7 mouse cellular contexts compared by ENCODE assay signal in genomic region chr19:6532656-6533055, GRCm38 (mm10). TPM values are rescaled to one million over a fixed set of nuclear protein-coding genes. Genes with fewer than 3 reads are reported as not detected.
A peak's percentile ranks its signal among the peaks of the same experiment; 100 is the strongest.
DNase-seq lines count a peak whose midpoint lies in the region; ATAC-seq and TF ChIP-seq lines count a peak whose summit lies in the region.

No protein-coding gene starts in this region.

- no peak overlapping the region for H3K9ac ChIP-seq in lung, embryonic 14.5 days
- H3K9ac ChIP-seq in heart, embryonic 12.5 days = no peak overlapping the region
- H3K9ac ChIP-seq in limb, embryonic 15.5 days = no peak overlapping the region

- peak overlapping the region; percentile 79 for H3K4me2 ChIP-seq in lung, embryonic 14.5 days
- H3K4me2 ChIP-seq in heart, embryonic 12.5 days = peak overlapping the region; percentile 84
- peak overlapping the region; percentile 80; the same call in 1 of the 2 replicates for H3K4me2 ChIP-seq in limb, embryonic 15.5 days

- ATAC-seq in lung, embryonic 14.5 days (ENCODE audit: insufficient read depth) = no peak
- ATAC-seq in heart, embryonic 12.5 days (ENCODE audit: insufficient number of reproducible peaks, low FRiP score) = no peak
- ATAC-seq in limb, embryonic 15.5 days (ENCODE audit: insufficient number of reproducible peaks, low FRiP score, low TSS enrichment, low read depth) = no peak

- peaks cover 39% of the 10 kb centered on the region for H3K27me3 ChIP-seq in lung, embryonic 14.5 days (ENCODE audit: insufficient read depth, low read length)
- H3K27me3 ChIP-seq in heart, embryonic 12.5 days (replicated peaks) = peaks cover 83% of the 10 kb centered on the region
- H3K27me3 ChIP-seq in limb, embryonic 15.5 days = peaks cover 77% of the 10 kb centered on the region

- H3K36me3 ChIP-seq in lung, embryonic 14.5 days (ENCODE audit: insufficient read depth) = no peaks in the 10 kb centered on the region
- no peaks in the 10 kb centered on the region for H3K36me3 ChIP-seq in heart, embryonic 12.5 days
- no peaks in the 10 kb centered on the region for H3K36me3 ChIP-seq in limb, embryonic 15.5 days

- H3K27ac ChIP-seq in lung, embryonic 14.5 days (ENCODE audit: low read depth) = no peak overlapping the region
- no peak overlapping the region for H3K27ac ChIP-seq in heart, embryonic 12.5 days (ENCODE audit: poor library complexity, severe bottlenecking)
- H3K27ac ChIP-seq in limb, embryonic 15.5 days = no peak overlapping the region

- 9% methylated on average over 13 of the region's 13 CpGs for WGBS in lung, embryonic 14.5 days
- WGBS in heart, embryonic 12.5 days = 8% methylated on average over 12 of the region's 13 CpGs
- 11% methylated on average over 13 of the region's 13 CpGs for WGBS in limb, embryonic 15.5 days

- no peak for TF ChIP-seq CTCF in lung, embryonic 14.5 days (IDR thresholded peaks at IDR 0.05; ENCODE audit: low read depth)

- H3K4me3 ChIP-seq in lung, embryonic 14.5 days (ENCODE audit: low read depth, low read length) = peak overlapping the region; percentile 39; the same call in 1 of the 2 replicates
- peak overlapping the region; percentile 52 for H3K4me3 ChIP-seq in heart, embryonic 12.5 days
- peak overlapping the region; percentile 44; the same call in 1 of the 2 replicates for H3K4me3 ChIP-seq in limb, embryonic 15.5 days

- no peak for DNase-seq in lung, embryonic 14.5 days
- DNase-seq in lung, postnatal 10 days = no peak
- no peak for DNase-seq in ovary, postnatal 14 days (ENCODE audit: low spot score)
- no peak for DNase-seq in B cell, adult 2 months
- no peak for DNase-seq in ovary, adult 18-20 months (ENCODE audit: low spot score)

- no peaks in the 10 kb centered on the region for H3K4me1 ChIP-seq in lung, embryonic 14.5 days (ENCODE audit: insufficient read depth)
- H3K4me1 ChIP-seq in heart, embryonic 12.5 days (replicated peaks) = peaks cover 29% of the 10 kb centered on the region
- peaks cover 21% of the 10 kb centered on the region for H3K4me1 ChIP-seq in limb, embryonic 15.5 days

- no peaks in the 10 kb centered on the region for H3K9me3 ChIP-seq in lung, embryonic 14.5 days (ENCODE audit: low read depth, low read length)
- H3K9me3 ChIP-seq in heart, embryonic 12.5 days (replicated peaks) = no peaks in the 10 kb centered on the region
- H3K9me3 ChIP-seq in limb, embryonic 15.5 days = no peaks in the 10 kb centered on the region

RNA-seq across cellular contexts. Expression of gene Slc22a12, which starts 10.2 kb away (rescaled TPM):
- polyA plus RNA-seq in lung, embryonic 14.5 days (2014; fragmentation: Nextera tagmentation; extraction: Ambion mirVana) = not detected in 2 replicates
- not detected in 2 replicates for polyA plus RNA-seq in heart, embryonic 12.5 days (2016; fragmentation: Nextera tagmentation; extraction: Ambion mirVana)
- polyA plus RNA-seq in limb, embryonic 15.5 days (2015; fragmentation: Nextera tagmentation; extraction: Ambion mirVana) = not detected in 2 replicates
